Mouse (Mus musculus): ENCODE measurements around the gene Slc7a5. TPM values are rescaled to one million over a fixed set of nuclear protein-coding genes. Genes with fewer than 3 reads are reported as not detected.
A peak's percentile ranks its signal among the peaks of the same experiment; 100 is the strongest.

The Slc7a5 gene
- polyA plus RNA-seq, 1 experiment from 2014 or later, result 37.3 TPM

GRCm38 (mm10) chr8:121919158-121919557 lies 11.7 kb upstream of the Slc7a5 start:
- Histone ChIP-seq H3K4me3 (ENCODE audit: low read depth, low read length) (no peak overlapping the region), H3K27me3 (ENCODE audit: control insufficient read depth, insufficient read depth, low read length) (no peaks in the 10 kb centered on the region), H3K4me1 (ENCODE audit: control insufficient read depth, insufficient read depth, low read length) (no peaks in the 10 kb centered on the region), H3K9ac (ENCODE audit: low read length) (no peak overlapping the region), H3K9me3 (ENCODE audit: control insufficient read depth, low read length) (no peaks in the 10 kb centered on the region), H3K4me2 (ENCODE audit: low read depth) (no peak overlapping the region), H3K36me3 (ENCODE audit: control insufficient read depth, insufficient read depth, low read length) (no peaks in the 10 kb centered on the region), H3K27ac (ENCODE audit: low read depth, low read length) (no peak overlapping the region)
- WGBS, result 50% methylated on average over 4 of the region's 4 CpGs
- ATAC-seq (ENCODE audit: insufficient read depth, low FRiP score, low TSS enrichment), result no peak
- no peak for DNase-seq (ENCODE audit: low spot score)

GRCm38 (mm10) chr8:121913378-121913777 lies 5.9 kb upstream of the Slc7a5 start:
- no peaks in the 10 kb centered on the region for H3K27me3 ChIP-seq (ENCODE audit: control insufficient read depth, insufficient read depth, low read length)
- ATAC-seq (ENCODE audit: insufficient read depth, low FRiP score, low TSS enrichment) (no peak), DNase-seq (ENCODE audit: low spot score) (no peak)
- H3K4me2 ChIP-seq (ENCODE audit: low read depth), result no peak overlapping the region
- no peak overlapping the region for H3K9ac ChIP-seq (ENCODE audit: low read length)
- no peak overlapping the region for H3K4me3 ChIP-seq (ENCODE audit: low read depth, low read length)
- H3K27ac ChIP-seq (ENCODE audit: low read depth, low read length), result no peak overlapping the region
- H3K4me1 ChIP-seq (ENCODE audit: control insufficient read depth, insufficient read depth, low read length), result no peaks in the 10 kb centered on the region
- WGBS, result 83% methylated on average over 8 of the region's 8 CpGs
- no peaks in the 10 kb centered on the region for H3K36me3 ChIP-seq (ENCODE audit: control insufficient read depth, insufficient read depth, low read length)
- H3K9me3 ChIP-seq (ENCODE audit: control insufficient read depth, low read length), result no peaks in the 10 kb centered on the region

- no peaks in the 10 kb centered on the region for H3K9me3 ChIP-seq (ENCODE audit: control insufficient read depth, low read length)
- ATAC-seq (ENCODE audit: insufficient read depth, low FRiP score, low TSS enrichment), result no peak
- no peak overlapping the region for H3K4me3 ChIP-seq (ENCODE audit: low read depth, low read length)
- no peak for DNase-seq (ENCODE audit: low spot score)
- H3K4me2 ChIP-seq (ENCODE audit: low read depth), result no peak overlapping the region
- no peak overlapping the region for H3K27ac ChIP-seq (ENCODE audit: low read depth, low read length)
- no peaks in the 10 kb centered on the region for H3K27me3 ChIP-seq (ENCODE audit: control insufficient read depth, insufficient read depth, low read length)
- 74% methylated on average over 3 of the region's 3 CpGs for whole genome bisulfite sequencing
- H3K4me1 ChIP-seq (ENCODE audit: control insufficient read depth, insufficient read depth, low read length), result peaks cover 3% of the 10 kb centered on the region; the same call in 1 of the 2 replicates
- H3K36me3 ChIP-seq (ENCODE audit: control insufficient read depth, insufficient read depth, low read length), result no peaks in the 10 kb centered on the region
- no peak overlapping the region for H3K9ac ChIP-seq (ENCODE audit: low read length)
These were observed 5.3 kb upstream of the Slc7a5 start for GRCm38 (mm10) chr8:121912831-121913230.

- DNase-seq (ENCODE audit: low spot score) (no peak), ATAC-seq (ENCODE audit: insufficient read depth, low FRiP score, low TSS enrichment) (no peak)
- Histone ChIP-seq H3K36me3 (ENCODE audit: control insufficient read depth, insufficient read depth, low read length) (no peaks in the 10 kb centered on the region), H3K4me1 (ENCODE audit: control insufficient read depth, insufficient read depth, low read length) (peaks cover 3% of the 10 kb centered on the region; the same call in 1 of the 2 replicates), H3K9me3 (ENCODE audit: control insufficient read depth, low read length) (no peaks in the 10 kb centered on the region), H3K9ac (ENCODE audit: low read length) (no peak overlapping the region), H3K4me2 (ENCODE audit: low read depth) (no peak overlapping the region), H3K4me3 (ENCODE audit: low read depth, low read length) (no peak overlapping the region), H3K27ac (ENCODE audit: low read depth, low read length) (no peak overlapping the region), H3K27me3 (ENCODE audit: control insufficient read depth, insufficient read depth, low read length) (no peaks in the 10 kb centered on the region)
- 72% methylated on average over 7 of the region's 7 CpGs for WGBS
These were observed 4.5 kb upstream of the Slc7a5 start for GRCm38 (mm10) chr8:121911987-121912386.

- no peaks in the 10 kb centered on the region for H3K27me3 ChIP-seq (ENCODE audit: control insufficient read depth, insufficient read depth, low read length)
- H3K9ac ChIP-seq (ENCODE audit: low read length), result no peak overlapping the region
- no peak overlapping the region for H3K4me3 ChIP-seq (ENCODE audit: low read depth, low read length)
- no peaks in the 10 kb centered on the region for H3K9me3 ChIP-seq (ENCODE audit: control insufficient read depth, low read length)
- H3K27ac ChIP-seq (ENCODE audit: low read depth, low read length), result no peak overlapping the region
- no peak overlapping the region for H3K4me2 ChIP-seq (ENCODE audit: low read depth)
- WGBS, result 93% methylated on average over 6 of the region's 6 CpGs
- peaks cover 5% of the 10 kb centered on the region; the same call in 1 of the 2 replicates for H3K4me1 ChIP-seq (ENCODE audit: control insufficient read depth, insufficient read depth, low read length)
- ATAC-seq (ENCODE audit: insufficient read depth, low FRiP score, low TSS enrichment) (no peak), DNase-seq (ENCODE audit: low spot score) (no peak)
- no peaks in the 10 kb centered on the region for H3K36me3 ChIP-seq (ENCODE audit: control insufficient read depth, insufficient read depth, low read length)
These were observed 3.9 kb upstream of the Slc7a5 start for GRCm38 (mm10) chr8:121911400-121911799.

- no peak overlapping the region for H3K4me2 ChIP-seq (ENCODE audit: low read depth)
- 5% methylated on average over 6 of the region's 6 CpGs for WGBS
- H3K27me3 ChIP-seq (ENCODE audit: control insufficient read depth, insufficient read depth, low read length), result no peaks in the 10 kb centered on the region
- H3K9me3 ChIP-seq (ENCODE audit: control insufficient read depth, low read length), result no peaks in the 10 kb centered on the region
- H3K9ac ChIP-seq (ENCODE audit: low read length), result no peak overlapping the region
- DNase-seq (ENCODE audit: low spot score), result peak; percentile 75
- no peak for ATAC-seq (ENCODE audit: insufficient read depth, low FRiP score, low TSS enrichment)
- peaks cover 13% of the 10 kb centered on the region for H3K4me1 ChIP-seq (ENCODE audit: control insufficient read depth, insufficient read depth, low read length)
- H3K36me3 ChIP-seq (ENCODE audit: control insufficient read depth, insufficient read depth, low read length), result no peaks in the 10 kb centered on the region
- no peak overlapping the region for H3K27ac ChIP-seq (ENCODE audit: low read depth, low read length)
- no peak overlapping the region for H3K4me3 ChIP-seq (ENCODE audit: low read depth, low read length)
These were observed 2.2 kb upstream of the Slc7a5 start for GRCm38 (mm10) chr8:121909663-121910062.

GRCm38 (mm10) chr8:121909148-121909541 lies 1.7 kb upstream of the Slc7a5 start:
- WGBS, result 78% methylated on average over 8 of the region's 8 CpGs
- no peaks in the 10 kb centered on the region for H3K36me3 ChIP-seq (ENCODE audit: control insufficient read depth, insufficient read depth, low read length)
- H3K9ac ChIP-seq (ENCODE audit: low read length), result no peak overlapping the region
- no peak for DNase-seq (ENCODE audit: low spot score)
- H3K27ac ChIP-seq (ENCODE audit: low read depth, low read length), result no peak overlapping the region
- H3K4me2 ChIP-seq (ENCODE audit: low read depth), result no peak overlapping the region
- H3K4me1 ChIP-seq (ENCODE audit: control insufficient read depth, insufficient read depth, low read length), result peaks cover 13% of the 10 kb centered on the region
- H3K9me3 ChIP-seq (ENCODE audit: control insufficient read depth, low read length), result no peaks in the 10 kb centered on the region
- no peak overlapping the region for H3K4me3 ChIP-seq (ENCODE audit: low read depth, low read length)
- no peak for ATAC-seq (ENCODE audit: insufficient read depth, low FRiP score, low TSS enrichment)
- no peaks in the 10 kb centered on the region for H3K27me3 ChIP-seq (ENCODE audit: control insufficient read depth, insufficient read depth, low read length)

GRCm38 (mm10) chr8:121908378-121909147 lies 1.1 kb upstream of the Slc7a5 start:
- H3K4me2 ChIP-seq (ENCODE audit: low read depth), result no peak overlapping the region
- peaks cover 13% of the 10 kb centered on the region for H3K4me1 ChIP-seq (ENCODE audit: control insufficient read depth, insufficient read depth, low read length)
- ATAC-seq (ENCODE audit: insufficient read depth, low FRiP score, low TSS enrichment), result no peak
- H3K36me3 ChIP-seq (ENCODE audit: control insufficient read depth, insufficient read depth, low read length), result no peaks in the 10 kb centered on the region
- no peaks in the 10 kb centered on the region for H3K27me3 ChIP-seq (ENCODE audit: control insufficient read depth, insufficient read depth, low read length)
- no peak for DNase-seq (ENCODE audit: low spot score)
- H3K27ac ChIP-seq (ENCODE audit: low read depth, low read length), result no peak overlapping the region
- no peaks in the 10 kb centered on the region for H3K9me3 ChIP-seq (ENCODE audit: control insufficient read depth, low read length)
- 70% methylated on average over 8 of the region's 8 CpGs for WGBS
- H3K9ac ChIP-seq (ENCODE audit: low read length), result no peak overlapping the region
- no peak overlapping the region for H3K4me3 ChIP-seq (ENCODE audit: low read depth, low read length)

Data from neural tube, embryonic 11.5 days (tissue).